Comparison of ENCODE assay signal across 26 mouse cellular contexts in genomic region chr1:137738157-137738851, GRCm38 (mm10).
DNase-seq lines count a peak whose midpoint lies in the region; ATAC-seq and TF ChIP-seq lines count a peak whose summit lies in the region.
"Had no signal": no experiment of that assay in that cellular context is flagged by ENCODE, and none has a peak within 500 bp of the region (broad histone marks: within the 10 kb centered on the region; RNA-seq: fewer than 3 reads in every experiment).

No protein-coding gene starts in this region.

- no peak overlapping the region for H3K4me3 ChIP-seq in ES-E14 (ENCODE audit: insufficient read depth in 1 of 2, low read depth in 1 of 2, low read length in 2 of 2, poor library complexity in 1 of 2, severe bottlenecking in 1 of 2)
- no peak overlapping the region for H3K4me3 ChIP-seq in stomach, postnatal 0 days (ENCODE audit: low read depth, low read length)
- H3K4me3 ChIP-seq: embryonic facial prominence, embryonic 15.5 days; erythroblast, embryonic 14.5 days; forebrain, embryonic 10.5 days; heart, adult 2 months; heart, embryonic 15.5 days; hindbrain, embryonic 13.5 days had no signal

- H3K36me3 ChIP-seq in ES-E14 (ENCODE audit: control insufficient read depth, insufficient read depth, low read length, poor library complexity, severe bottlenecking) = no peaks in the 10 kb centered on the region
- H3K36me3 ChIP-seq in stomach, postnatal 0 days (ENCODE audit: control insufficient read depth, insufficient read depth, low read length) = no peaks in the 10 kb centered on the region
- H3K36me3 ChIP-seq: embryonic facial prominence, embryonic 15.5 days; forebrain, embryonic 10.5 days; heart, embryonic 15.5 days; hindbrain, embryonic 13.5 days had no signal

- peak; percentile 2 for DNase-seq in retina, postnatal 1 day
- DNase-seq in retina, embryonic 14.5 days (ENCODE audit: low spot score) = no peak
- DNase-seq in 416B (ENCODE audit: low read depth) (peak; percentile 11), ES-E14 (ENCODE audit: low read depth, low spot score) (peak; percentile 38), WW6 (ENCODE audit: low read depth, low spot score) (peak; percentile 13)
- DNase-seq in urinary bladder, adult 2 months (ENCODE audit: low spot score) = no peak
- DNase-seq in stomach, postnatal 0 days (ENCODE audit: low spot score) = no peak
- DNase-seq in kidney, postnatal 36 days = no peak
- DNase-seq: adrenal gland, adult 8-10 months; cerebellum, adult 11 months; cerebellum, adult 8-10 months; cerebellum, postnatal 14 days; embryo, embryonic 11 days; gastrocnemius, postnatal 10 days; heart, adult 2 months; heart, postnatal 14 days had no signal

- no peak for TF ChIP-seq CTCF in stomach, postnatal 0 days (IDR thresholded peaks at IDR 0.05; ENCODE audit: low read depth)

- no peak overlapping the region for H3K27ac ChIP-seq in ES-E14 (ENCODE audit: insufficient read depth, low read depth, low read length, poor library complexity, severe bottlenecking)
- H3K27ac ChIP-seq in stomach, postnatal 0 days (replicated peaks) = no peak overlapping the region
- H3K27ac ChIP-seq: embryonic facial prominence, embryonic 15.5 days; forebrain, embryonic 10.5 days; heart, adult 2 months; heart, embryonic 15.5 days; hindbrain, embryonic 13.5 days; hindbrain, postnatal 0 days had no signal

- H3K9ac ChIP-seq in ES-E14 (ENCODE audit: insufficient read depth, low read depth, low read length, poor library complexity, severe bottlenecking) = no peak overlapping the region
- H3K9ac ChIP-seq in stomach, postnatal 0 days (ENCODE audit: low read length) = no peak overlapping the region
- H3K9ac ChIP-seq: embryonic facial prominence, embryonic 15.5 days; heart, embryonic 15.5 days; hindbrain, embryonic 13.5 days had no signal

- H3K9me3 ChIP-seq in ES-E14 (ENCODE audit: control insufficient read depth, insufficient read depth, low read depth, low read length) = no peaks in the 10 kb centered on the region
- no peaks in the 10 kb centered on the region for H3K9me3 ChIP-seq in stomach, postnatal 0 days (ENCODE audit: control insufficient read depth, low read length)
- H3K9me3 ChIP-seq: embryonic facial prominence, embryonic 15.5 days; forebrain, embryonic 10.5 days; heart, embryonic 15.5 days; hindbrain, embryonic 13.5 days had no signal

- 32% methylated on average over 1 of the region's 1 CpGs for WGBS in stomach, postnatal 0 days

- peaks cover 0 to 5% of the 10 kb centered on the region in 2 experiments; a peak in 2 of 4 replicates for H3K4me1 ChIP-seq in ES-E14 (ENCODE audit: control insufficient read depth in 2 of 2, insufficient read depth in 2 of 2, low read length in 2 of 2, poor library complexity in 1 of 2)
- H3K4me1 ChIP-seq in stomach, postnatal 0 days (replicated peaks; ENCODE audit: control insufficient read depth, insufficient read depth) = no peaks in the 10 kb centered on the region
- H3K4me1 ChIP-seq: embryonic facial prominence, embryonic 15.5 days; heart, embryonic 15.5 days; hindbrain, embryonic 13.5 days had no signal

- ATAC-seq in stomach, postnatal 0 days (ENCODE audit: low FRiP score, low TSS enrichment) = no peak
- ATAC-seq: activated CD4-positive, CD25-positive, alpha-beta regulatory T cell, adult 4 months; forebrain, embryonic 16.5 days; hindbrain, postnatal 0 days had no signal

- TF ChIP-seq EP300 in stomach, postnatal 0 days (optimal IDR thresholded peaks at IDR 0.05) = no peak

- no peak overlapping the region for H3K4me2 ChIP-seq in stomach, postnatal 0 days (replicated peaks; ENCODE audit: low read depth)
- H3K4me2 ChIP-seq: embryonic facial prominence, embryonic 15.5 days; heart, embryonic 11.5 days; heart, embryonic 15.5 days; hindbrain, embryonic 13.5 days had no signal

- H3K27me3 ChIP-seq in stomach, postnatal 0 days (ENCODE audit: control insufficient read depth, insufficient read depth, low read length) = no peaks in the 10 kb centered on the region
- H3K27me3 ChIP-seq: CH12.LX; embryonic facial prominence, embryonic 15.5 days; heart, embryonic 15.5 days; hindbrain, embryonic 13.5 days had no signal

- in situ Hi-C loops in ES-E14 (cut with MboI; ENCODE audit: low sequenced_read_pairs in 2 of 2, unreplicated experiment in 2 of 2) = no loop called here

TF ChIP-seq in ES-E14, 5 proteins besides CTCF, POLR2A, EP300 and RAD21:
- no peak for TF ChIP-seq CHD2 (IDR thresholded peaks at IDR 0.05; ENCODE audit: low read depth, low read length)
- TF ChIP-seq ZC3H11A (IDR thresholded peaks at IDR 0.05; ENCODE audit: borderline replicate concordance, low read depth, low read length) = no peak
- no peak for TF ChIP-seq ZNF384 (IDR thresholded peaks at IDR 0.05; ENCODE audit: low read depth, low read length)
- no peak for TF ChIP-seq HCFC1 (IDR thresholded peaks at IDR 0.05; ENCODE audit: borderline replicate concordance, insufficient read depth, low read length)
- no peak for TF ChIP-seq MAFK (IDR thresholded peaks at IDR 0.05; ENCODE audit: insufficient read depth, low read depth, low read length)

Comparison
In these comparisons a context has a peak if more than half of its experiments do, and no peak if none do; other contexts are left out.
1. DNase-seq: peak in retina, postnatal 1 day (single experiment), 416B (single experiment), ES-E14 (single experiment) and WW6 (single experiment); none in retina, embryonic 14.5 days (single experiment), urinary bladder, adult 2 months (single experiment), stomach, postnatal 0 days (single experiment) and kidney, postnatal 36 days (0 of 2).